Mouse (Mus musculus) limb, embryonic 15.5 days (tissue): ENCODE results near the gene Tut4. TPM values are rescaled to one million over a fixed set of nuclear protein-coding genes. Genes with fewer than 3 reads are reported as not detected.

Experiments
- ATAC-seq: fragments of 200-750 bp; cut with Nextera tagmentation; 2 replicates; pipeline ENCODE4 v1.8.0; 2017; ENCODE audit warnings: low read depth, moderate TSS enrichment; ENCODE audit not compliant: insufficient number of reproducible peaks, low FRiP score, low TSS enrichment
- H3K27ac ChIP-seq: fragments of 300-500 bp; sonication (generic); 2 replicates; pipeline ENCODE4 v1.5.1; 2015; ENCODE audit warnings: moderate library complexity, mild to moderate bottlenecking, inconsistent platforms
- H3K27me3 ChIP-seq: fragments of 300-500 bp; sonication (generic); 2 replicates; pipeline ENCODE4 v1.6.1; 2015; ENCODE audit warnings: inconsistent platforms
- H3K36me3 ChIP-seq: fragments of 300-500 bp; sonication (generic); 2 replicates; pipeline ENCODE4 v1.6.1; 2015; ENCODE audit warnings: inconsistent platforms
- H3K4me1 ChIP-seq: fragments of 300-500 bp; sonication (generic); 2 replicates; pipeline ENCODE4 v1.6.1; 2015; ENCODE audit warnings: inconsistent platforms
- H3K4me2 ChIP-seq: fragments of 300-500 bp; sonication (generic); 2 replicates; pipeline ENCODE4 v1.6.1; 2015; ENCODE audit warnings: mild to moderate bottlenecking, inconsistent platforms
- H3K4me3 ChIP-seq: fragments of 300-500 bp; sonication (generic); 2 replicates; pipeline ENCODE4 v1.5.1; 2015; ENCODE audit warnings: mild to moderate bottlenecking, inconsistent platforms
- H3K9ac ChIP-seq: fragments of 300-500 bp; sonication (generic); 2 replicates; pipeline ENCODE4 v1.6.1; 2015; ENCODE audit warnings: inconsistent platforms
- H3K9me3 ChIP-seq: fragments of 300-500 bp; sonication (generic); 2 replicates; pipeline ENCODE4 v1.6.1; 2016; ENCODE audit warnings: inconsistent platforms
- WGBS: fragments of 180-500 bp; shearing (Covaris S2); methylation state at CpG from one replicate; pipeline ENCODE4 v1.1.7; 2015; 5-methylcytosine and 5-hydroxymethylcytosine counted together
- polyA plus RNA-seq: library from polyadenylated mRNA; unstranded; fragments of >200 nt; fragmentation: Nextera tagmentation; extraction: Ambion mirVana; gene quantifications from 2 replicates; pipeline ENCODE4 v1.2.1, GENCODE M21; 2015

Tut4 gene
- polyA plus RNA-seq: 50.8 and 64.5 TPM in 2 replicates

GRCm38 (mm10) chr4:108459231-108460155 is at the start of gene Tut4:
Gene Tut4 (plus strand): TSS chr4:108459426.
- ATAC-seq: peak; percentile 93
- Histone ChIP-seq H3K9me3 (no peaks in the 10 kb centered on the region), H3K27ac (peak within 1 kb of the TSS; percentile 97), H3K27me3 (no peaks in the 10 kb centered on the region), H3K4me2 (peak within 1 kb of the TSS; percentile 73), H3K4me3 (peak within 1 kb of the TSS; percentile 99), H3K9ac (peak within 1 kb of the TSS; percentile 97), H3K36me3 (no peaks in the 10 kb centered on the region), H3K4me1 (peaks cover 10% of the 10 kb centered on the region)
- under 1% methylated on average over 86 of the region's 97 CpGs for WGBS

- no peaks in the 10 kb centered on the region for H3K27me3 ChIP-seq
- H3K4me3 ChIP-seq: no peak overlapping the region
- H3K36me3 ChIP-seq: no peaks in the 10 kb centered on the region
- H3K4me1 ChIP-seq: no peaks in the 10 kb centered on the region
- H3K9ac ChIP-seq: no peak overlapping the region
- no peak for ATAC-seq
- no peak overlapping the region for H3K27ac ChIP-seq
- no peak overlapping the region for H3K4me2 ChIP-seq
- H3K9me3 ChIP-seq: no peaks in the 10 kb centered on the region
- 49% methylated on average over 2 of the region's 2 CpGs for WGBS
These were observed 34.6 kb upstream of the Tut4 start for GRCm38 (mm10) chr4:108424587-108424986.

- H3K9ac ChIP-seq: no peak overlapping the region
- ATAC-seq: no peak
- peaks cover 14% of the 10 kb centered on the region for H3K4me1 ChIP-seq
- no peaks in the 10 kb centered on the region for H3K36me3 ChIP-seq
- no peak overlapping the region for H3K4me3 ChIP-seq
- WGBS: 47% methylated on average over 11 of the region's 11 CpGs
- no peak overlapping the region for H3K27ac ChIP-seq
- H3K27me3 ChIP-seq: no peaks in the 10 kb centered on the region
- no peak overlapping the region for H3K4me2 ChIP-seq
- no peaks in the 10 kb centered on the region for H3K9me3 ChIP-seq
These were observed 31.4 kb upstream of the Tut4 start for GRCm38 (mm10) chr4:108427719-108428340.

- no peaks in the 10 kb centered on the region for H3K27me3 ChIP-seq
- WGBS: 66% methylated on average over 6 of the region's 6 CpGs
- H3K4me3 ChIP-seq: no peak overlapping the region
- H3K36me3 ChIP-seq: no peaks in the 10 kb centered on the region
- H3K9ac ChIP-seq: no peak overlapping the region
- no peak for ATAC-seq
- no peaks in the 10 kb centered on the region for H3K9me3 ChIP-seq
- H3K27ac ChIP-seq: no peak overlapping the region
- H3K4me1 ChIP-seq: peaks cover 16% of the 10 kb centered on the region
- H3K4me2 ChIP-seq: no peak overlapping the region
These were observed 30.9 kb upstream of the Tut4 start for GRCm38 (mm10) chr4:108428341-108428721.

GRCm38 (mm10) chr4:108430656-108431560 is 28.3 kb upstream of the Tut4 start:
- H3K9ac ChIP-seq: no peak overlapping the region
- peak overlapping the region; percentile 48; the same call in 1 of the 2 replicates for H3K27ac ChIP-seq
- H3K36me3 ChIP-seq: no peaks in the 10 kb centered on the region
- H3K4me2 ChIP-seq: no peak overlapping the region
- ATAC-seq: peak; percentile 75
- H3K9me3 ChIP-seq: no peaks in the 10 kb centered on the region
- H3K4me1 ChIP-seq: peaks cover 25% of the 10 kb centered on the region
- no peaks in the 10 kb centered on the region for H3K27me3 ChIP-seq
- no peak overlapping the region for H3K4me3 ChIP-seq
- WGBS: 27% methylated on average over 4 of the region's 4 CpGs

- H3K4me2 ChIP-seq: no peak overlapping the region
- no peaks in the 10 kb centered on the region for H3K36me3 ChIP-seq
- H3K9me3 ChIP-seq: no peaks in the 10 kb centered on the region
- peaks cover 25% of the 10 kb centered on the region for H3K4me1 ChIP-seq
- 35% methylated on average over 2 of the region's 2 CpGs for WGBS
- H3K27me3 ChIP-seq: no peaks in the 10 kb centered on the region
- peak overlapping the region; percentile 33; the same call in 1 of the 2 replicates for H3K27ac ChIP-seq
- H3K4me3 ChIP-seq: no peak overlapping the region
- ATAC-seq: no peak
- no peak overlapping the region for H3K9ac ChIP-seq
These were observed 27.7 kb upstream of the Tut4 start for GRCm38 (mm10) chr4:108431561-108431936.

- WGBS: 12% methylated on average over 6 of the region's 6 CpGs
- H3K4me3 ChIP-seq: no peak overlapping the region
- peak overlapping the region; percentile 67 for H3K27ac ChIP-seq
These were observed 25.9 kb upstream of the Tut4 start for GRCm38 (mm10) chr4:108433341-108433740.

GRCm38 (mm10) chr4:108434221-108434620 is 25.0 kb upstream of the Tut4 start:
- H3K4me3 ChIP-seq: no peak overlapping the region
- 46% methylated on average over 4 of the region's 4 CpGs for WGBS
- ATAC-seq: no peak
- no peaks in the 10 kb centered on the region for H3K27me3 ChIP-seq
- no peaks in the 10 kb centered on the region for H3K36me3 ChIP-seq
- H3K9ac ChIP-seq: no peak overlapping the region
- no peak overlapping the region for H3K4me2 ChIP-seq
- H3K4me1 ChIP-seq: peaks cover 25% of the 10 kb centered on the region
- H3K27ac ChIP-seq: peak overlapping the region; percentile 39; the same call in 1 of the 2 replicates
- H3K9me3 ChIP-seq: no peaks in the 10 kb centered on the region

More at GRCm38 (mm10) chr4:108433341-108433740, 25.9 kb upstream of the Tut4 start:
- Histone ChIP-seq H3K9ac (no peak overlapping the region), H3K9me3 (no peaks in the 10 kb centered on the region), H3K4me2 (no peak overlapping the region), H3K36me3 (no peaks in the 10 kb centered on the region), H3K27me3 (no peaks in the 10 kb centered on the region), H3K4me1 (peaks cover 25% of the 10 kb centered on the region)
- no peak for ATAC-seq

GRCm38 (mm10) chr4:108434781-108435180 is 24.4 kb upstream of the Tut4 start:
- no peak for ATAC-seq
- peaks cover 25% of the 10 kb centered on the region for H3K4me1 ChIP-seq
- H3K4me2 ChIP-seq: no peak overlapping the region
- 95% methylated on average over 3 of the region's 3 CpGs for WGBS
- no peaks in the 10 kb centered on the region for H3K36me3 ChIP-seq
- no peaks in the 10 kb centered on the region for H3K9me3 ChIP-seq
- no peak overlapping the region for H3K9ac ChIP-seq
- no peak overlapping the region for H3K4me3 ChIP-seq
- no peaks in the 10 kb centered on the region for H3K27me3 ChIP-seq
- no peak overlapping the region for H3K27ac ChIP-seq

- H3K4me3 ChIP-seq: no peak overlapping the region
- no peak overlapping the region for H3K4me2 ChIP-seq
- H3K36me3 ChIP-seq: no peaks in the 10 kb centered on the region
- H3K27ac ChIP-seq: no peak overlapping the region
- no peaks in the 10 kb centered on the region for H3K9me3 ChIP-seq
- H3K4me1 ChIP-seq: peaks cover 25% of the 10 kb centered on the region
- 57% methylated on average over 3 of the region's 3 CpGs for whole genome bisulfite sequencing
- no peaks in the 10 kb centered on the region for H3K27me3 ChIP-seq
- H3K9ac ChIP-seq: no peak overlapping the region
- ATAC-seq: no peak
These were observed 23.6 kb upstream of the Tut4 start for GRCm38 (mm10) chr4:108435646-108436045.

- Histone ChIP-seq H3K9me3 (no peaks in the 10 kb centered on the region), H3K4me3 (no peak overlapping the region), H3K4me1 (peaks cover 20% of the 10 kb centered on the region), H3K27me3 (no peaks in the 10 kb centered on the region), H3K4me2 (no peak overlapping the region), H3K9ac (no peak overlapping the region), H3K27ac (no peak overlapping the region), H3K36me3 (no peaks in the 10 kb centered on the region)
- 63% methylated on average over 1 of the region's 1 CpGs for WGBS
- ATAC-seq: no peak
These were observed 23.0 kb upstream of the Tut4 start for GRCm38 (mm10) chr4:108436225-108436624.
